ENCODE assay signal across 10 mouse cellular contexts in the genomic region with DNA sequence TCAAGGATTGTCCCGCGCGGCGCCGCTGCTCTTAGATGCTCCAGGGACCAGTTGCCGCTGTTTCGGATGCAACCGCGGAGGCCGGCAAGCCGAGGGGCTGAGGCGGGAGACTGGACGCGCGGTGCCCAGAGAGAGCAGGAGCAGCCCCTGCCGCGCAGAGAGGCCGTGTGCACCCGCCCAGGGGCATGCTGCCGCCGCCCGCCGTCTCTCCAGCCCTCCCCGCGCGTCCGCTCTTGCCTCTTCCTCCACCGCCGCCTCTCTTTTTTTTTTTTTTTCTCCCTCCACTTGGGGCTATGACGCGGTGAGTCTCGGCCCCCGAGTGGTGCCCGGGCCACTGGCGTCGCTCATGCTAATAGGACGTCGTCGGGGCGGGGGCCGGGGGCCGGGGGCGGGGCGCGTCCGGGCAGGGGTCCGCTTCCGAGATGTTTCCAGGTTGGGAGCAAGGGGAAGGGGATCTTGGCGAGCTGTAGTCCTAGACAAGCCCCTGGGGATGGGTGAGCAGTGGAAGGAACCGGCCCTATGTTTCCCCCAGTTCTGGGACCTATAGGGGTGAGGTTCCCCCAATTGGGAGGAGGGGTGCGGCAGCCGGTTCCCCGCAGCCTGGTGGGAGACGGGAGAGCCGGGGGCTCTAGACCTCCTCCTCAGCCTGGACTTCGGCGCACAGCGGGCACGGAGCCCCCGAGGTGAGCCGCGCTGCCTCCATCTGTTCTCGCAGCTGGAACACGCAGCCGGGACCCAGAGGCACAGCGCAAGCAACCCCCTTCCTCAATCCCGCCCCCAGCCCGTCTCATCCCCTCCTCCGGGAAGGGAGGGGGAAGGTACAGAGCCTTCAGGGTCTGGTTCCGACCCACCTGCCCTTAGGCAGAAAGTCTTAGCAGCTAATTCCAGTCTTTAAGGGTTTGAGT. TPM values are rescaled to one million over a fixed set of nuclear protein-coding genes. Genes with fewer than 3 reads are reported as not detected.
DNase-seq lines count a peak whose midpoint lies in the region; ATAC-seq lines count a peak whose summit lies in the region.
"Had no signal": no experiment of that assay in that cellular context is flagged by ENCODE, and none has a peak within 500 bp of the region (broad histone marks: within the 10 kb centered on the region; RNA-seq: fewer than 3 reads in every experiment).

A gene (minus strand): TSS at position 250 of the 905 bp plus-strand sequence.

- peak within 1 kb of the TSS; percentile 33 for H3K4me3 ChIP-seq in heart, embryonic 16.5 days (ENCODE audit: low read length)
- peak within 1 kb of the TSS; percentile 45 for H3K4me3 ChIP-seq in forebrain, embryonic 16.5 days (replicated peaks; ENCODE audit: low read length)
- peak within 1 kb of the TSS; percentile 44 for H3K4me3 ChIP-seq in midbrain, embryonic 13.5 days (replicated peaks)
- H3K4me3 ChIP-seq: erythroblast, embryonic 14.5 days had no signal

- no peaks in the 10 kb centered on the region for H3K9me3 ChIP-seq in heart, embryonic 16.5 days (replicated peaks; ENCODE audit: control insufficient read depth, low read length)
- no peaks in the 10 kb centered on the region for H3K9me3 ChIP-seq in forebrain, embryonic 16.5 days (ENCODE audit: control insufficient read depth, low read length)
- H3K9me3 ChIP-seq in midbrain, embryonic 13.5 days: no peaks in the 10 kb centered on the region

- H3K9ac ChIP-seq in heart, embryonic 16.5 days (ENCODE audit: low read length): no peak within 1 kb of the TSS
- H3K9ac ChIP-seq in forebrain, embryonic 16.5 days (replicated peaks; ENCODE audit: low read depth, low read length): peak within 1 kb of the TSS; percentile 44
- peak within 1 kb of the TSS; percentile 39; the same call in 1 of the 2 replicates for H3K9ac ChIP-seq in midbrain, embryonic 13.5 days (replicated peaks)

- peaks cover 81% of the 10 kb centered on the region for H3K27me3 ChIP-seq in heart, embryonic 16.5 days (ENCODE audit: control insufficient read depth, insufficient read depth, low read length)
- H3K27me3 ChIP-seq in forebrain, embryonic 16.5 days (replicated peaks; ENCODE audit: control insufficient read depth, insufficient read depth, low read length): peaks cover 69% of the 10 kb centered on the region
- H3K27me3 ChIP-seq in midbrain, embryonic 13.5 days: peaks cover 85% of the 10 kb centered on the region

- H3K4me1 ChIP-seq in heart, embryonic 16.5 days (ENCODE audit: control insufficient read depth, insufficient read depth, low read length): peaks cover 4% of the 10 kb centered on the region; the same call in 1 of the 2 replicates
- H3K4me1 ChIP-seq in forebrain, embryonic 16.5 days (replicated peaks; ENCODE audit: control insufficient read depth, insufficient read depth, low read length): peaks cover 16% of the 10 kb centered on the region
- H3K4me1 ChIP-seq in midbrain, embryonic 13.5 days (replicated peaks): peaks cover 31% of the 10 kb centered on the region

- DNase-seq in heart, adult 8-10 months (ENCODE audit: low spot score): no peak
- DNase-seq in ZHBTc4 (ENCODE audit: low read depth, low spot score): peak; percentile 59
- no peak for DNase-seq in layer of hippocampus, postnatal 36 days
- no peak for DNase-seq in cerebellum, adult 11 months
- no peak for DNase-seq in adrenal gland, postnatal 14 days

- H3K4me2 ChIP-seq in heart, embryonic 16.5 days (ENCODE audit: low read depth, low read length): peak within 1 kb of the TSS; percentile 53
- peak within 1 kb of the TSS; percentile 65 for H3K4me2 ChIP-seq in forebrain, embryonic 16.5 days (ENCODE audit: low read length)
- H3K4me2 ChIP-seq in midbrain, embryonic 13.5 days (replicated peaks): peak within 1 kb of the TSS; percentile 69

- H3K27ac ChIP-seq in heart, embryonic 16.5 days (ENCODE audit: low read length): no peak within 1 kb of the TSS
- no peak within 1 kb of the TSS for H3K27ac ChIP-seq in forebrain, embryonic 16.5 days (ENCODE audit: low read length)
- no peak within 1 kb of the TSS for H3K27ac ChIP-seq in midbrain, embryonic 13.5 days

- WGBS in heart, embryonic 16.5 days: 1% methylated on average over 70 of the region's 70 CpGs
- under 1% methylated on average over 66 of the region's 70 CpGs for WGBS in forebrain, embryonic 16.5 days
- 0% methylated on average over 66 of the region's 70 CpGs for WGBS in midbrain, embryonic 13.5 days

- ATAC-seq in heart, embryonic 16.5 days (replicated peaks; ENCODE audit: extremely low read depth, insufficient read depth, low FRiP score): no peak
- ATAC-seq in forebrain, embryonic 16.5 days: peak; percentile 21; the same call in 1 of the 2 replicates
- peak; percentile 38 for ATAC-seq in midbrain, embryonic 13.5 days

- no peaks in the 10 kb centered on the region for H3K36me3 ChIP-seq in heart, embryonic 16.5 days (ENCODE audit: control insufficient read depth, insufficient read depth)
- H3K36me3 ChIP-seq in forebrain, embryonic 16.5 days (ENCODE audit: control insufficient read depth, insufficient read depth): no peaks in the 10 kb centered on the region
- no peaks in the 10 kb centered on the region for H3K36me3 ChIP-seq in midbrain, embryonic 13.5 days
- H3K36me3 ChIP-seq: G1E had no signal

RNA-seq across cellular contexts. Expression of the gene that starts here (rescaled TPM):
- 0.35 and 0.79 TPM in 2 replicates for polyA plus RNA-seq in heart, embryonic 16.5 days (2015; fragmentation: Nextera tagmentation; extraction: Ambion mirVana)
- total RNA-seq in heart, adult 8-10 months (2022): under 1 TPM in 1 of 4 experiments, not detected in 3; 0.19 TPM
- 1.6 and 2.6 TPM in 2 replicates for polyA plus RNA-seq in forebrain, embryonic 16.5 days (2015; fragmentation: Nextera tagmentation; extraction: Ambion mirVana)
- polyA plus RNA-seq in midbrain, embryonic 13.5 days (2015; fragmentation: Nextera tagmentation; extraction: Ambion mirVana): 1.4 and 1.5 TPM in 2 replicates
- not detected for total RNA-seq in layer of hippocampus, postnatal 36 days (2021)
- not detected in 2 replicates for total RNA-seq in adrenal gland, postnatal 14 days (2021)
- total RNA-seq: G1E had no signal
- polyA plus RNA-seq: erythroblast, embryonic 14.5 days; G1E had no signal
